Mouse (Mus musculus) stomach, adult 2 months (tissue): ENCODE results near the gene Ecm2. TPM values are rescaled to one million over a fixed set of nuclear protein-coding genes. Genes with fewer than 3 reads are reported as not detected.

Experiments
- polyA plus RNA-seq: library from polyadenylated mRNA; depleted of rRNA; stranded (reverse); fragments of >200 nt; gene quantifications from 2 replicates; pipeline ENCODE4 v1.2.3, GENCODE M21; 2012; rRNA removed

Gene Ecm2
- polyA plus RNA-seq: 0.14 and 0.37 TPM in 2 replicates

GRCm38 (mm10) chr13:49504510-49504909 is at the start of gene Ecm2:
Gene Ecm2, plus strand, starts transcription at chr13:49504810.

GRCm38 (mm10) chr13:49492376-49493368 is 11.9 kb upstream of the Ecm2 start, which contains the start of gene Tes3-ps:
Gene Tes3-ps, plus strand, starts transcription at chr13:49493318.

GRCm38 (mm10) chr13:49544279-49544678 is 39.7 kb downstream of the Ecm2 start, which contains the start of gene Aspn:
Gene Aspn, plus strand, starts transcription at chr13:49544443.

GRCm38 (mm10) chr13:49581541-49582530 is 77.2 kb downstream of the Ecm2 start, which contains the start of gene Omd:
Gene Omd, plus strand, starts transcription at chr13:49582462.

Other genes with a start within 250 kb of the Ecm2 start
- gene Fgd3, start 184.5 kb upstream of the Ecm2 start, polyA plus RNA-seq: 0.56 and 0.62 TPM in 2 replicates
- 8.7 and 9.2 TPM in 2 replicates for gene Bicd2, start 163.2 kb upstream of the Ecm2 start, polyA plus RNA-seq
- 5.8 and 8.4 TPM in 2 replicates for gene Ippk, start 83.6 kb upstream of the Ecm2 start, polyA plus RNA-seq
- gene Tes3-ps, start 11.5 kb upstream of the Ecm2 start, polyA plus RNA-seq: not detected in 2 replicates
- 0.20 and 0.29 TPM in 2 replicates for gene Aspn, start 39.6 kb downstream of the Ecm2 start, polyA plus RNA-seq
- gene Omd, start 77.7 kb downstream of the Ecm2 start, polyA plus RNA-seq: not detected in 2 replicates
- gene Ogn, start 103.2 kb downstream of the Ecm2 start, polyA plus RNA-seq: 1.2 and 3.8 TPM in 2 replicates
- 0.12 and 0.18 TPM in 2 replicates for gene Cenpp, start 148.0 kb downstream of the Ecm2 start, polyA plus RNA-seq
- 0.04 and 0.10 TPM in 2 replicates for gene Nol8, start 148.3 kb downstream of the Ecm2 start, polyA plus RNA-seq
- gene Iars, start 177.3 kb downstream of the Ecm2 start, polyA plus RNA-seq: 3.8 and 6.4 TPM in 2 replicates